Mouse (Mus musculus) midbrain, embryonic 16.5 days (tissue): Measurements from ENCODE around the gene Slc3a2. TPM values are rescaled to one million over a fixed set of nuclear protein-coding genes. Genes with fewer than 3 reads are reported as not detected.
"Not testable (repeated sequence)": the region's sequence is repeated elsewhere in the genome, so short reads cannot be mapped to it uniquely, and the experiment has no call there.

Experiments used
- ATAC-seq: fragments of 200-750 bp; cut with Nextera tagmentation; 2 replicates; pipeline ENCODE4 v1.8.0; 2017; ENCODE audit warnings: moderate TSS enrichment
- H3K27ac ChIP-seq: fragments of 300-500 bp; sonication (generic); 2 replicates; pipeline ENCODE4 v1.5.1; 2014; ENCODE audit warnings: mild to moderate bottlenecking, low read length, mixed read lengths
- H3K27me3 ChIP-seq: fragments of 300-500 bp; sonication (generic); 2 replicates; pipeline ENCODE4 v1.6.1; 2014; ENCODE audit warnings: low read depth, low read length, mixed read lengths; ENCODE audit not compliant: control insufficient read depth, insufficient read depth
- H3K36me3 ChIP-seq: fragments of 300-500 bp; sonication (generic); 2 replicates; pipeline ENCODE4 v1.6.1; 2014; ENCODE audit warnings: mild to moderate bottlenecking, low read length, moderate library complexity, mixed read lengths; ENCODE audit not compliant: control insufficient read depth, insufficient read depth
- H3K4me1 ChIP-seq: fragments of 300-500 bp; sonication (generic); 2 replicates; pipeline ENCODE4 v1.6.1; 2014; ENCODE audit warnings: mild to moderate bottlenecking, low read length, mixed read lengths; ENCODE audit not compliant: control insufficient read depth, insufficient read depth
- H3K4me2 ChIP-seq: fragments of 300-500 bp; sonication (generic); 2 replicates; pipeline ENCODE4 v1.6.1; 2014; ENCODE audit warnings: mild to moderate bottlenecking, low read length, mixed read lengths
- H3K4me3 ChIP-seq: fragments of 300-500 bp; sonication (generic); 2 replicates; pipeline ENCODE4 v1.5.1; 2014; ENCODE audit warnings: low read depth, mild to moderate bottlenecking, low read length, moderate library complexity, mixed read lengths
- H3K9ac ChIP-seq: fragments of 300-500 bp; sonication (generic); 2 replicates; pipeline ENCODE4 v1.6.1; 2014; ENCODE audit warnings: low read depth, low read length, mixed read lengths
- H3K9me3 ChIP-seq: fragments of 300-500 bp; sonication (generic); replicated peaks from 2 replicates; pipeline ENCODE4 v1.6.1; 2014; ENCODE audit warnings: mild to moderate bottlenecking, low read length, mixed read lengths; ENCODE audit not compliant: control insufficient read depth, poor library complexity, severe bottlenecking
- WGBS: fragments of 180-500 bp; shearing (Covaris S2); extraction: QIAGEN DNeasy Blood & Tissue Kit; methylation state at CpG from one replicate; pipeline ENCODE4 v1.1.7; 2014; 5-methylcytosine and 5-hydroxymethylcytosine counted together
- polyA plus RNA-seq: library from polyadenylated mRNA; unstranded; fragments of >200 nt; fragmentation: Nextera tagmentation; extraction: Ambion mirVana; gene quantifications from 2 replicates; pipeline ENCODE4 v1.2.1, GENCODE M21; 2015

Slc3a2 gene
- polyA plus RNA-seq, 1 experiment from 2014 or later = 176 TPM

- peaks cover 9% of the 10 kb centered on the region for H3K36me3 ChIP-seq
- H3K27me3 ChIP-seq = no peaks in the 10 kb centered on the region
- peak within 1 kb of the TSS; percentile 72 for H3K9ac ChIP-seq
- peak within 1 kb of the TSS; percentile 83 for H3K27ac ChIP-seq
- peaks cover 19% of the 10 kb centered on the region for H3K4me1 ChIP-seq
- peak within 1 kb of the TSS; percentile 98 for H3K4me2 ChIP-seq
- WGBS = under 1% methylated on average over 32 of the region's 32 CpGs
- no peaks in the 10 kb centered on the region for H3K9me3 ChIP-seq
- H3K4me3 ChIP-seq = peak within 1 kb of the TSS; percentile 71
- ATAC-seq = peak; percentile 94
Observed at GRCm38 (mm10) chr19:8735389-8736159, 12.4 kb upstream of the Slc3a2 start, which contains the start of gene Wdr74. Gene Wdr74, plus strand, starts transcription at chr19:8735827.

DNA sequence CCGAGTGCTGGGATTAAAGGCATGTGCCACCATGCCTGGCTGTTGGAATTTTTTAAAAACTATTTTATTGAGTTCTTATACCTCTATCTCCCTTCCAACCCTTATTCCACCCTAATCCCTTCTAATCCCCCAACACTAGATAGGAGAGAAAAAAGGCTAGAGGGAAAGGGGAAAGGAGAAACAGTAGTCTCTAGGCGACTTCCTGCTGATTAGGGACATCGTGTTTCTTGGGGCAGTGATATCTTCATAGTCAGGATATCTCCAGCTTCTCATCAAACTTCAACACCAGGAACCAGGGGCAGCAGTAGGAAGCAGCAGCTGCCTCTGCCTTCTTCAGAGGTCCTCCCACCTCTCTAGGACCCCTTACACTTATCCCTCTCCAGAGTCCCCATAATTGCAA is 11.2 kb upstream of the Slc3a2 start:
- H3K4me3 ChIP-seq = no peak overlapping the region
- WGBS = 72% methylated on average over 3 of the region's 3 CpGs
- H3K27ac ChIP-seq = no peak overlapping the region
- no peak overlapping the region for H3K4me2 ChIP-seq
- H3K27me3 ChIP-seq = no peaks in the 10 kb centered on the region
- H3K9me3 ChIP-seq = no peaks in the 10 kb centered on the region
- no peak overlapping the region for H3K9ac ChIP-seq
- no peak for ATAC-seq
- H3K4me1 ChIP-seq = peaks cover 17% of the 10 kb centered on the region
- peaks cover 5% of the 10 kb centered on the region; the same call in 1 of the 2 replicates for H3K36me3 ChIP-seq

DNA sequence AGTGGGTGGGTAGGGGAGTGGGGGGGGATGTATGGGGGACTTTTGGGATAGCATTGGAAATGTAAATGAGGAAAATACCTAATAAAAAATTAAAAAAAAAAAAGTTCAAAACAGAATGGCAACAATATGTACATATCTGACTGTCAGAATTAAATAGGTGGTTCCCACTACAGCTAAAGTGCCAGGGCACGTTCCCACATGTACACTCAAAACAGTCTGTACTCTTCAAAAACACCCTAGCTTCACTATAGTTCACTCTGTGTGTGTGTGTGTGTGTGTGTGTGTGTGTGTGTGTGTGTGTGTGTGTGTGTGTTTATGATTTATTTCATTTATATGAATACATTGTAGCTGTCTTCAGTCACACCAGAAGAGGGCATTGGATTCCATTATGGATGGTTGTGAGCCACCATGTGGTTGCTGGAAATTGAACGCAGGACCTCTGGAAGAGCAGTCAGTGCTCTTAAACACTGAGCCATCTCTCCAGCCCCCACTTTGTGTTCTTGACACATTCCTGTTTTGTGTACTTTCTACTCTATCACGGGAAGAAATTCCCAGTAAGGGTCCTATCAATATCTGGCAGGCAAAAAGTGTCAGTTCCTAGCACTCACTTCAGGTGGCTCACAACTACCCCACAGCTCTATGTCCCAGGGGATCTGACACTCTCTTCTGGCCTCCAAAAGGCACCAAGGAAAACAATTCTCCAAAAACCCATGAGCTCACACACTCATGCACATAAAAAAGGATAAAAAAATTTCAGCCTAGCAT is 5.3 kb upstream of the Slc3a2 start:
- Histone ChIP-seq H3K4me1 (peaks cover 15% of the 10 kb centered on the region), H3K36me3 (peaks cover 19% of the 10 kb centered on the region)
- not testable (repeated sequence) for H3K27ac ChIP-seq, H3K9ac ChIP-seq, H3K4me2 ChIP-seq, H3K4me3 ChIP-seq, ATAC-seq, H3K27me3 ChIP-seq, H3K9me3 ChIP-seq
- WGBS = 49% methylated on average over 3 of the region's 3 CpGs

- Histone ChIP-seq H3K9ac (no peak overlapping the region), H3K4me1 (peaks cover 15% of the 10 kb centered on the region), H3K4me2 (no peak overlapping the region), H3K27me3 (no peaks in the 10 kb centered on the region), H3K4me3 (no peak overlapping the region), H3K27ac (no peak overlapping the region), H3K36me3 (peaks cover 19% of the 10 kb centered on the region), H3K9me3 (no peaks in the 10 kb centered on the region)
- no peak for ATAC-seq
- 31% methylated on average over 5 of the region's 5 CpGs for WGBS
Observed at GRCm38 (mm10) chr19:8727495-8728114, 4.4 kb upstream of the Slc3a2 start.

DNA sequence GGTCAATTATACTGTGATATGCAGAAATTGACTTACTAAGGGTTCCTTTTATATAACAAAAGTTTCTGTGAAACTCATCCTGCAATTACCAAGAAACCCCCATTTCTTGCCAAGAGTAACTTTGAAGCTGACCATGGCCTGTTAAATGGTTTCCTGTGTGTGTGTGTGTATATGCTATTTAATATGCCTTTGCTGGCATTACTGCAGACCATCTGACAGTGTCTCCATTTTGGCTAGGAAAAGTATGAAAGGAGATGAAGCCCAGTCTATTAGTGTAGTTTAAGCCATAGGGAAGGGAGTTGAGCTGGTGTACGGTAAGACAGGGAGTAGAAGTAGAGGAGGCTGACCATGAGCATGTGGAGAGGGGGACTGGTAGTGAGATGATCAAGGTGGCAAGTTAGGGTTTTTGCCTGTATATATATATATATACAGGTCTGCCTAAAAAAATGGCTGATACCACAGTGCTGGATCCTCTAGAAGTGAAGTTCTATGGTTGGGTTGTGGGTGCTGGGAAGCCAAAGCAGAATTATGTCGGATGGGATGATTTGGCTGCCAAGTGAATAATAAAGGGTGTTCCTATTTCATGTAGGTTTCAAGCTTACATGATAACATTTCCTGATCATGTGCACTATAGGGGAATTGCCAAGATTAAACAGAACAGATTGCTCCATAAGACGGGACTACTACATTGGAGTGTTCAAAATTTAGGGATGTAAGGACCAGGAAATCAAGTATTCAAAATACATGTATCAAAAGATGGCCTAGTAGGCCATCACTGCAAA is 3.6 kb upstream of the Slc3a2 start:
- no peak overlapping the region for H3K9ac ChIP-seq
- H3K27ac ChIP-seq = no peak overlapping the region
- H3K9me3 ChIP-seq = no peaks in the 10 kb centered on the region
- peaks cover 19% of the 10 kb centered on the region for H3K36me3 ChIP-seq
- 24% methylated on average over 3 of the region's 3 CpGs for WGBS
- H3K27me3 ChIP-seq = no peaks in the 10 kb centered on the region
- ATAC-seq = no peak
- no peak overlapping the region for H3K4me2 ChIP-seq
- H3K4me3 ChIP-seq = no peak overlapping the region
- peaks cover 21% of the 10 kb centered on the region for H3K4me1 ChIP-seq

DNA sequence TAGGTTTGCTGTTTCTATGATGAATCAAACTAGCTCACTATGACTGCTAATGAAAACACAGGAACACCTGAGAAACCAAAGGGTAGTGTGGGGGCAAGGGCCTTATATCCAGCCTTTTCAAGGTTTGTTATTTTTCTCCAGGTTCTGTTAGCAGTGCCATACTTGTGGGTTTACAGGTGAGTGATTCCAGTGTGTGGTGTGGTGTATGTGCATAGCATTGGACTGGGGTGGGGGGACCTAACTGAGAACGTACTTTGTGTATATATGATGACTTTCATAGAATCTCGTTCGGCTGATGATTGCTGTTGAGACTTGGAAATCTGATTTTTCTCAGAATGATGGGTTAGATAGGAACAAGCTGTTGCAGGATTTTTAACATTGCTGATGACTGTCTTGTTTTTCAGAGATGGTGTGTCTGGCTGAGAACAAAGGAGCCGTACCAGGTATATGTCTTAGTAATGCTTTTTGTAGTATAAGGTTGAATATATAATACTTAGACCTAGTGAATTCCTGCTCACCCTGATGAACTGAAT is 2.0 kb upstream of the Slc3a2 start:
- Histone ChIP-seq H3K4me3 (no peak overlapping the region; the same call in 1 of the 2 replicates), H3K9me3 (no peaks in the 10 kb centered on the region), H3K27ac (no peak overlapping the region), H3K4me1 (peaks cover 30% of the 10 kb centered on the region), H3K27me3 (no peaks in the 10 kb centered on the region), H3K9ac (0 out of 2 replicates have a peak overlapping the region, but pooled peaks have one; percentile 7), H3K36me3 (peaks cover 19% of the 10 kb centered on the region), H3K4me2 (peak overlapping the region; percentile 87)
- 51% methylated on average over 4 of the region's 4 CpGs for WGBS
- ATAC-seq = no peak

- Histone ChIP-seq H3K9ac (peak overlapping the region; percentile 94), H3K27ac (peak overlapping the region; percentile 79)
- WGBS = 2% methylated on average over 2 of the region's 2 CpGs
Observed at GRCm38 (mm10) chr19:8724392-8724791, 1.2 kb upstream of the Slc3a2 start.

DNA sequence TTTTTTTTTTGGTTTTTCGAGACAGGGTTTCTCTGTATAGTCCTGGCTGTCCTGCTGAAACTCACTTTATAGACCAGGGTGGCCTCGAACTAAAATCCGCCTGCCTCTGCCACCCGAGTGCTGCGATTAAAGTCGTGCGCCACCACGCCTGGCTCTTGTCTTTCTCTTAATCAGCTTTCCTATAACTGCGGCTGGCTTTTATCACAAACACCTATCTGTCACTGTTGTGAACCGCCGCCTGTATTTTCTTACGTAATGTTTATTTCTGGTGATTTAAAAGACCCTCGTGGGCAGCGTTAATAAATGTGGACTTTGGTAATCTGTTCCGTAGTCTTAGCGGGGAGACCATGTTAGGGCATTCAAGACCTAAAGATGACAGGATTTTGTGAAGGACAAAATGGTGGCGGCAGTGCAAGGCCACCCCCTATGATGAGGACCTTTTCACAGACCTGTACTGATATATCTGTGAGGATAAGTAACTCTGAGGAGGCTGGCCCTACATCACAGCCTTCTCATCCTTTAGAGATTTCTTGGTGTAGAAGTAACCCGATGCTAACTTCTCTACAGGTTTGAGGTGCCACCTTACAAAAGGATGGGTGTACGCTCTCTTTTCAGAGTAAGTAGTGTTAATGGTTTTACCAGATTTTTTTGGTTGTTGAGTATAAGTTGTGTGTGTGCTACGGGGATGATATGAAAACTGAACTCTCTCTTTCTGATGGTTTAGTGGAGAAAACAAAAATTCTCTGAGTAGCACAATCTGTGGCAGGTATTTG is 591 bp upstream of the Slc3a2 start:
- Histone ChIP-seq H3K4me1 (peaks cover 30% of the 10 kb centered on the region), H3K4me2 (peak overlapping the region; percentile 87), H3K36me3 (peaks cover 19% of the 10 kb centered on the region), H3K9ac (peak overlapping the region; percentile 94), H3K27me3 (no peaks in the 10 kb centered on the region), H3K27ac (peak overlapping the region; percentile 79), H3K4me3 (peak overlapping the region; percentile 78), H3K9me3 (no peaks in the 10 kb centered on the region)
- WGBS = under 1% methylated on average over 20 of the region's 20 CpGs
- ATAC-seq = peak; percentile 18; the same call in 1 of the 2 replicates

More at GRCm38 (mm10) chr19:8724392-8724791, 1.2 kb upstream of the Slc3a2 start:
- ATAC-seq = no peak
- Histone ChIP-seq H3K9me3 (no peaks in the 10 kb centered on the region), H3K27me3 (no peaks in the 10 kb centered on the region), H3K4me2 (peak overlapping the region; percentile 87), H3K4me3 (peak overlapping the region; percentile 78), H3K4me1 (peaks cover 30% of the 10 kb centered on the region), H3K36me3 (peaks cover 19% of the 10 kb centered on the region)
